Mouse (Mus musculus) stomach, postnatal 0 days (tissue): Measurements from ENCODE around the gene Prpf40a.

ENCODE experiments used
- CTCF ChIP-seq: IDR thresholded peaks from 2 replicates; pipeline ENCODE4 v1.5.1; 2016; ENCODE audit warnings: antibody characterized with exemption, low read depth, mild to moderate bottlenecking, moderate library complexity
- EP300 ChIP-seq: optimal IDR thresholded peaks from 2 replicates; pipeline ENCODE3; 2016; ENCODE audit warnings: antibody characterized with exemption

DNA sequence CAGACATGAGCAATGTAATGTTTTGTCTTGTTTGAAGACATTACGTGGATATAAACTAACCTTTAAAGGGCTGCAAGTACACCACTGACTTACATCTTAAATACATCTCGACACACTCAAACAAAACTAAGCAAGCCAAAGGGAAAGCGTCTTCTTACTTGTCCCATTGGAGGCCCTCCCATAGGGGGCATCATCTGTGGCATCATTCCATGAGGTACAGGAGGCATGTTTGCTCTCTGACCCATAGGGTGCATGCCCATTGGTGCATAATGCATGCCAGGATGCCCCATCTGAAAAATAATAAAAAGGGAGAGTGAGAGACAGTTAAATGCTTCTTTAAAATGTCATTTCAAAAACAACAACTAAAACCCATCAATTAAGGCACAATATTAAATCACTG lies 1.3 kb downstream of the Prpf40a start:
- peak; percentile 45; the same call in 1 of the 2 replicates for TF ChIP-seq CTCF
- TF ChIP-seq EP300 = no peak
